Mouse (Mus musculus) CD4-positive, CD25-positive, alpha-beta regulatory T cell, adult 4 months (primary cell): ENCODE results near the gene Meioc. TPM values are rescaled to one million over a fixed set of nuclear protein-coding genes. Genes with fewer than 3 reads are reported as not detected.

Source experiments
- ATAC-seq: one replicate; pipeline ENCODE4 v1.8.0; 2017
- polyA plus RNA-seq, 2 experiments: library from polyadenylated mRNA; unstranded; fragments of 100-300 nt; shearing (Covaris generic); gene quantifications; one replicate each; pipeline ENCODE4 v1.2.1; 2017

Gene Meioc
- under 1 TPM in 1 of 2 experiments, not detected in 1; 0.16 TPM for polyA plus RNA-seq

- no peak for ATAC-seq
These were observed at the start of gene Meioc for GRCm38 (mm10) chr11:102663416-102663815. Meioc (plus strand) TSS chr11:102663716.

GRCm38 (mm10) chr11:102619449-102619848 lies 44.1 kb upstream of the Meioc start:
- no peak for ATAC-seq

GRCm38 (mm10) chr11:102623876-102624789 lies 39.4 kb upstream of the Meioc start:
- no peak for ATAC-seq

GRCm38 (mm10) chr11:102624888-102625407 lies 38.6 kb upstream of the Meioc start:
- no peak for ATAC-seq

- ATAC-seq: no peak
These were observed 36.2 kb upstream of the Meioc start for GRCm38 (mm10) chr11:102627171-102627931.

GRCm38 (mm10) chr11:102628529-102628928 lies 35.0 kb upstream of the Meioc start:
- no peak for ATAC-seq

GRCm38 (mm10) chr11:102629375-102629774 lies 34.1 kb upstream of the Meioc start:
- ATAC-seq: no peak

- ATAC-seq: no peak
These were observed 32.8 kb upstream of the Meioc start for GRCm38 (mm10) chr11:102630731-102631130.

GRCm38 (mm10) chr11:102631203-102631602 lies 32.3 kb upstream of the Meioc start:
- no peak for ATAC-seq

- ATAC-seq: no peak
These were observed 30.8 kb upstream of the Meioc start for GRCm38 (mm10) chr11:102632725-102633124.

- ATAC-seq: no peak
These were observed 30.1 kb upstream of the Meioc start for GRCm38 (mm10) chr11:102633379-102633778.

- ATAC-seq: no peak
These were observed 26.6 kb upstream of the Meioc start for GRCm38 (mm10) chr11:102636887-102637286.

- ATAC-seq: no peak
These were observed 19.6 kb upstream of the Meioc start for GRCm38 (mm10) chr11:102643891-102644382.

- ATAC-seq: no peak
These were observed 17.3 kb upstream of the Meioc start for GRCm38 (mm10) chr11:102646226-102646625.

- ATAC-seq: no peak
These were observed 15.6 kb upstream of the Meioc start for GRCm38 (mm10) chr11:102647885-102648284.

- no peak for ATAC-seq
These were observed 12.1 kb upstream of the Meioc start for GRCm38 (mm10) chr11:102651381-102651780.

- no peak for ATAC-seq
These were observed 10.7 kb upstream of the Meioc start for GRCm38 (mm10) chr11:102652844-102653243.

GRCm38 (mm10) chr11:102655888-102656287 lies 7.6 kb upstream of the Meioc start:
- no peak for ATAC-seq

GRCm38 (mm10) chr11:102656326-102656926 lies 7.1 kb upstream of the Meioc start:
- no peak for ATAC-seq

- no peak for ATAC-seq
These were observed 6.6 kb upstream of the Meioc start for GRCm38 (mm10) chr11:102656931-102657330.

- ATAC-seq: no peak
These were observed 1.6 kb downstream of the Meioc start for GRCm38 (mm10) chr11:102665151-102665550.

- ATAC-seq: no peak
These were observed 2.3 kb downstream of the Meioc start for GRCm38 (mm10) chr11:102665637-102666435.
